Mouse (Mus musculus) adrenal gland, adult 8-10 months (tissue): Measurements from ENCODE around the gene Gm7714. TPM values are rescaled to one million over a fixed set of nuclear protein-coding genes. Genes with fewer than 3 reads are reported as not detected.
"Not testable (repeated sequence)": the region's sequence is repeated elsewhere in the genome, so short reads cannot be mapped to it uniquely, and the experiment has no call there.

Experiments used
- DNase-seq: peaks from one replicate; pipeline ENCODE4 v3.0.0; 2022
- total RNA-seq, 4 experiments: library from RNA; stranded (reverse); gene quantifications; 2 replicates each; pipeline ENCODE4 v1.2.4; 2022

The Gm7714 gene
- total RNA-seq, result not detected

DNA sequence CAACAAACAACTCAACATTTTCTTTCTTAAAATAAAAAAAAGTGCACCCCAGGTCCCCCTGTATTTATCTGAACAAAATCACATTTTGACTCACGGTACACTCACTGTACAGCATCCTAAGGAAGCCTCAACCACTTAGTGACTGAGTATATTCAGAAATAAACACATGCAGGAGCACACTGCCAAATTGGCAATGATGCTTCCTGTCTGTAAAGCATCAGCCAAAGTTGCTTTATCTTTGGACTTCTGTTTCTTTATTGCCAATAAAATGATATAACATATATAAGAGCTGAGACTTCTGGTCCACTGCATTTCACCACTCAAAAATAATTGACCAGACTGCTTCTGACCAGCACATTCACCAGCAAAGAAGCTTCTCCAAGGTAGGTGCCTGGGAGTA is at the start of gene Gm7714:
Gm7714 (plus strand) TSS at position 301 of the 400 bp plus-strand sequence.
- no peak for DNase-seq

DNA sequence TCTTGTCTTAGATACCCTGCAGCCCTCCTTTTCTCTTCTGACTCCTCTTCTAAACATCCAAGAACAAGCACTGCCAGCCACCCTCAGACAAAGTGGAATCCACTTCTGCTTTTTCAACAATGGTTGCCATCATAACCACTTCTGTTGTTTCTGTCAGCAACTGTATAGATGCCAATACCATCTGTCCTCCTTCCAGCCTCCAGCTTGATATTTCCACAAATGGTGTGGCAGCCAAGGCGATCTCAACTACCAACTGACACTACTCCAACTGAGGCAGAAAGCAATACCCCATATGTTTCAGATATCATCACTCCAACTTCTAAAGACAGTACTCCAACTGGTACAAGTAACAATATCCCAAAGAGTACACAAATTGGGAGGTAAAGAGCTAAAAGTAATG is 12.2 kb upstream of the Gm7714 start:
- DNase-seq, result no peak

DNA sequence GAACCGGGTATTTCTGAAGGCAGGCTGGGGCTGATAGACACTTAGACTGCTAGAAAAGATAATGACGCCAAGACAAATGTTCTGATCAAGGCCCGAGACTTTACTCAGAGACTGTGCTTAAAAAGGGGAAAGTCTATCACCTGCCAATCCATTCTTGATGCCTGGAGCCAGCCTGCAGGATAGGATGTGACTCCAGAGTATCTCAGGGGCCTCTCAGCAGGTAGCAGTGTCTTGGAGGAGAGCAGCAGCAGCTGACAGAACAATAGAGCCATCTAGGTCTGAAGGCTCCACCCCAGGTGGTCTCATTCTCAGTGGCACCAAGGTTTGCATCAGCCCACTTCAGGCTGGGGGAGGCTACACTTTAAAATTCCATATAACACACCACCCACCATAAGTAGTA is 42.6 kb downstream of the Gm7714 start:
- DNase-seq, result not testable (repeated sequence)

DNA sequence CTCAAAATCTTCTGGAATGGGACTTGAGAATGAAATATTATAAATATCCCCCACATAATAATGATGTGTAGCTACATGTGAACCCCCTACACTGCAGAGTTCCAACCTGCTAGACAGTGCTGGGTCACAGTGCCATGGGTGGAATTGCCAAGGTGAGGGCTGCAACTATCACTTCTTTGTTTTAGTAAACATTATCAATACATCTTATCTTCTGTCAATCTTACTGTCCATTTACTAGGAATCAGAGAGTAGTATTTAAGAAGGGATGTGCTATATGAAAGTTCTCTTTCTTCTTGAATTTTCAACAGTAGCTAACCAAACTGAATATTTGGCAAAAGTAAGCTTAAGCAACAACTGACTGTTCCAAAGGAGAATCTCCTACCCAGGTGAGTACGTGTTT is 48.3 kb downstream of the Gm7714 start, which contains the start of gene Prol1:
Prol1 (plus strand) TSS at position 301 of the 400 bp plus-strand sequence.
- no peak for DNase-seq

Other genes with a start within 250 kb of the Gm7714 start
- gene Smr2, start 182.4 kb upstream of the Gm7714 start, total RNA-seq, result not detected
- not detected for gene Gm11116, start 157.4 kb upstream of the Gm7714 start, total RNA-seq
- gene Gm11115, start 114.8 kb upstream of the Gm7714 start, total RNA-seq, result not detected
- gene Prol1, start 48.4 kb downstream of the Gm7714 start, total RNA-seq, result not detected
- not detected for gene Amtn, start 107.2 kb downstream of the Gm7714 start, total RNA-seq
- not detected for gene Ambn, start 187.1 kb downstream of the Gm7714 start, total RNA-seq
- gene Enam, start 219.1 kb downstream of the Gm7714 start, total RNA-seq, result not detected